Mouse (Mus musculus): ENCODE data around the gene Ebi3. TPM values are rescaled to one million over a fixed set of nuclear protein-coding genes. Genes with fewer than 3 reads are reported as not detected.
A peak's percentile ranks its signal among the peaks of the same experiment; 100 is the strongest.

The Ebi3 gene
- polyA plus RNA-seq, 1 experiment = 114 TPM

GRCm38 (mm10) chr17:55967186-55967585, 14.7 kb downstream of the Ebi3 start:
- H3K9me3 ChIP-seq = no peaks in the 10 kb centered on the region
- peaks cover 53% of the 10 kb centered on the region for H3K4me1 ChIP-seq
- peaks cover 68% of the 10 kb centered on the region for H3K36me3 ChIP-seq (replicated peaks; ENCODE audit: low read length)
- TF ChIP-seq GATA1 (IDR thresholded peaks at IDR 0.05; ENCODE audit: borderline replicate concordance, low read length) (no peak), FLI1 (IDR thresholded peaks at IDR 0.05; ENCODE audit: low read length) (no peak)
- no peak overlapping the region for H3K4me3 ChIP-seq (replicated peaks)
- H3K27me3 ChIP-seq (replicated peaks) = peaks cover 29% of the 10 kb centered on the region

- H3K36me3 ChIP-seq (replicated peaks; ENCODE audit: low read length) = peaks cover 60% of the 10 kb centered on the region
- no peak overlapping the region for H3K4me3 ChIP-seq (replicated peaks)
- H3K9me3 ChIP-seq = no peaks in the 10 kb centered on the region
- TF ChIP-seq FLI1 (IDR thresholded peaks at IDR 0.05; ENCODE audit: low read length) (no peak), GATA1 (IDR thresholded peaks at IDR 0.05; ENCODE audit: borderline replicate concordance, low read length) (no peak)
- H3K27me3 ChIP-seq (replicated peaks) = peaks cover 39% of the 10 kb centered on the region
- peaks cover 46% of the 10 kb centered on the region for H3K4me1 ChIP-seq
These were observed 15.8 kb downstream of the Ebi3 start for GRCm38 (mm10) chr17:55968210-55968609.

- H3K4me3 ChIP-seq (replicated peaks) = no peak overlapping the region
- peaks cover 43% of the 10 kb centered on the region for H3K4me1 ChIP-seq
- peaks cover 50% of the 10 kb centered on the region for H3K27me3 ChIP-seq (replicated peaks)
- H3K9me3 ChIP-seq = no peaks in the 10 kb centered on the region
- no peak for TF ChIP-seq GATA1 (IDR thresholded peaks at IDR 0.05; ENCODE audit: borderline replicate concordance, low read length)
- TF ChIP-seq FLI1 (IDR thresholded peaks at IDR 0.05; ENCODE audit: low read length) = no peak
- peaks cover 47% of the 10 kb centered on the region for H3K36me3 ChIP-seq (replicated peaks; ENCODE audit: low read length)
These were observed 17.1 kb downstream of the Ebi3 start for GRCm38 (mm10) chr17:55969560-55969959.

- Histone ChIP-seq H3K27me3 (replicated peaks) (peaks cover 50% of the 10 kb centered on the region), H3K4me3 (replicated peaks) (peak within 1 kb of the TSS; percentile 86), H3K36me3 (replicated peaks; ENCODE audit: low read length) (peaks cover 40% of the 10 kb centered on the region), H3K4me1 (peaks cover 37% of the 10 kb centered on the region), H3K9me3 (no peaks in the 10 kb centered on the region)
- TF ChIP-seq GATA1 (IDR thresholded peaks at IDR 0.05; ENCODE audit: borderline replicate concordance, low read length) (no peak), FLI1 (IDR thresholded peaks at IDR 0.05; ENCODE audit: low read length) (no peak)
These were observed 17.8 kb downstream of the Ebi3 start, which contains the start of gene Shd for GRCm38 (mm10) chr17:55969966-55970891. Gene Shd (plus strand): TSS chr17:55970467.

- TF ChIP-seq FLI1 (IDR thresholded peaks at IDR 0.05; ENCODE audit: low read length) = no peak
- no peak for TF ChIP-seq GATA1 (IDR thresholded peaks at IDR 0.05; ENCODE audit: borderline replicate concordance, low read length)
- H3K27me3 ChIP-seq (replicated peaks) = peaks cover 58% of the 10 kb centered on the region
- H3K9me3 ChIP-seq = no peaks in the 10 kb centered on the region
- H3K36me3 ChIP-seq (replicated peaks; ENCODE audit: low read length) = peaks cover 28% of the 10 kb centered on the region
- no peak overlapping the region for H3K4me3 ChIP-seq (replicated peaks)
- H3K4me1 ChIP-seq = peaks cover 43% of the 10 kb centered on the region
These were observed 19.0 kb downstream of the Ebi3 start for GRCm38 (mm10) chr17:55971453-55971852.

GRCm38 (mm10) chr17:55976255-55976862, 23.9 kb downstream of the Ebi3 start:
- H3K4me3 ChIP-seq (replicated peaks) = peak overlapping the region; percentile 69
- no peaks in the 10 kb centered on the region for H3K36me3 ChIP-seq (replicated peaks; ENCODE audit: low read length)
- peaks cover 14% of the 10 kb centered on the region for H3K4me1 ChIP-seq
- peaks cover 6% of the 10 kb centered on the region for H3K9me3 ChIP-seq
- peaks cover 58% of the 10 kb centered on the region for H3K27me3 ChIP-seq (replicated peaks)
- TF ChIP-seq GATA1 (IDR thresholded peaks at IDR 0.05; ENCODE audit: borderline replicate concordance, low read length) = no peak
- no peak for TF ChIP-seq FLI1 (IDR thresholded peaks at IDR 0.05; ENCODE audit: low read length)

- no peak for TF ChIP-seq GATA1 (IDR thresholded peaks at IDR 0.05; ENCODE audit: borderline replicate concordance, low read length)
- TF ChIP-seq FLI1 (IDR thresholded peaks at IDR 0.05; ENCODE audit: low read length) = no peak
- H3K4me3 ChIP-seq (replicated peaks) = no peak overlapping the region
- H3K9me3 ChIP-seq = peaks cover 9% of the 10 kb centered on the region
- H3K36me3 ChIP-seq (replicated peaks; ENCODE audit: low read length) = no peaks in the 10 kb centered on the region
- peaks cover 13% of the 10 kb centered on the region for H3K4me1 ChIP-seq
- peaks cover 50% of the 10 kb centered on the region for H3K27me3 ChIP-seq (replicated peaks)
These were observed 24.9 kb downstream of the Ebi3 start for GRCm38 (mm10) chr17:55977301-55977700.

- no peak for TF ChIP-seq FLI1 (IDR thresholded peaks at IDR 0.05; ENCODE audit: low read length)
- Histone ChIP-seq H3K4me3 (replicated peaks) (no peak within 1 kb of the TSS), H3K9me3 (peaks cover 15% of the 10 kb centered on the region), H3K27me3 (replicated peaks) (peaks cover 63% of the 10 kb centered on the region), H3K36me3 (replicated peaks; ENCODE audit: low read length) (no peaks in the 10 kb centered on the region), H3K4me1 (peaks cover 6% of the 10 kb centered on the region)
These were observed 33.9 kb downstream of the Ebi3 start, which contains the start of gene Fsd1 for GRCm38 (mm10) chr17:55986030-55986961. Gene Fsd1 (plus strand): TSS chr17:55986509.

GRCm38 (mm10) chr17:55990278-55990898, 37.9 kb downstream of the Ebi3 start:
- TF ChIP-seq FLI1 (IDR thresholded peaks at IDR 0.05; ENCODE audit: low read length) (no peak), GATA1 (IDR thresholded peaks at IDR 0.05; ENCODE audit: borderline replicate concordance, low read length) (no peak)

More at GRCm38 (mm10) chr17:55990278-55990898, 37.9 kb downstream of the Ebi3 start:
- Histone ChIP-seq H3K4me3 (replicated peaks) (no peak overlapping the region), H3K27me3 (replicated peaks) (peaks cover 78% of the 10 kb centered on the region), H3K4me1 (peaks cover 6% of the 10 kb centered on the region), H3K9me3 (no peaks in the 10 kb centered on the region), H3K36me3 (replicated peaks; ENCODE audit: low read length) (no peaks in the 10 kb centered on the region)

All from megakaryocyte, embryonic 14.5 days (primary cell).